Mouse (Mus musculus) CH12.LX (cell line): Measurements from ENCODE around the gene Retreg3. TPM values are rescaled to one million over a fixed set of nuclear protein-coding genes. Genes with fewer than 3 reads are reported as not detected.

Source experiments
- DNase-seq: peaks from one replicate; pipeline ENCODE4 v3.0.0-alpha.2; 2013; ENCODE audit errors: extremely low read depth
- H3K27ac ChIP-seq: 2 replicates; pipeline ENCODE4 v1.5.1; 2012; ENCODE audit warnings: low read depth, mild to moderate bottlenecking, control low read depth, moderate library complexity; ENCODE audit not compliant: insufficient read depth
- H3K27me3 ChIP-seq: replicated peaks from 2 replicates; pipeline ENCODE3; 2012; ENCODE audit warnings: inconsistent platforms
- H3K36me3 ChIP-seq, 2 experiments: replicated peaks in 1 of 2; 2 replicates each; pipeline versions ENCODE3 to v1.6.1; 2012; ENCODE audit warnings: inconsistent platforms in 1 of 2, low read length in 1 of 2, mild to moderate bottlenecking in 1 of 2, mixed read lengths in 1 of 2, moderate library complexity in 1 of 2; ENCODE audit not compliant: control insufficient read depth in 1 of 2, insufficient read depth in 1 of 2
- H3K4me1 ChIP-seq, 2 experiments: 2 replicates each; pipeline ENCODE4 v1.6.1; 2012; ENCODE audit warnings: inconsistent platforms in 1 of 2, moderate library complexity in 1 of 2; ENCODE audit not compliant: insufficient read depth in 2 of 2, control insufficient read depth in 1 of 2
- H3K4me2 ChIP-seq: 2 replicates; pipeline ENCODE4 v1.6.1; 2012; ENCODE audit warnings: low read depth, mild to moderate bottlenecking, control low read depth; ENCODE audit not compliant: poor library complexity, insufficient read depth, severe bottlenecking
- H3K4me3 ChIP-seq, 3 experiments: fragments of 150-350 bp in 1 of 3; sonication (generic) in 1 of 3; replicated peaks in 1 of 3; 2 replicates each; pipeline versions ENCODE3 to v1.5.1; 2011 to 2012; ENCODE audit warnings: low read depth in 2 of 3, low read length in 2 of 3, mild to moderate bottlenecking in 2 of 3, moderate library complexity in 2 of 3, control low read depth in 1 of 3, improper control_type of control experiment in 1 of 3, inconsistent platforms in 1 of 3, mixed read lengths in 1 of 3; ENCODE audit not compliant: poor library complexity in 1 of 3
- H3K79me2 ChIP-seq: replicated peaks from 2 replicates; pipeline ENCODE4 v1.6.1; 2012; ENCODE audit warnings: mild to moderate bottlenecking, moderate library complexity; ENCODE audit not compliant: control insufficient read depth, poor library complexity, insufficient read depth, severe bottlenecking; ENCODE audit errors: extremely low read depth
- H3K9ac ChIP-seq: 2 replicates; pipeline ENCODE4 v1.6.1; 2012; ENCODE audit warnings: low read depth, mild to moderate bottlenecking, control low read depth, moderate library complexity; ENCODE audit not compliant: insufficient read depth
- H3K9me3 ChIP-seq: replicated peaks from 2 replicates; pipeline ENCODE3; 2012; ENCODE audit warnings: low read length, inconsistent platforms, mixed read lengths
- BHLHE40 ChIP-seq: IDR thresholded peaks from 2 replicates; pipeline ENCODE4 v1.6.1; 2011; ENCODE audit warnings: mild to moderate bottlenecking, low read depth, low read length, improper control_type of control experiment
- CTCF ChIP-seq, 2 experiments: IDR thresholded peaks in 1 of 2; conservative IDR thresholded peaks in 1 of 2; 2 replicates each; pipeline ENCODE4 v1.5.1; 2011 to 2012; ENCODE audit warnings: low read depth in 2 of 2, low read length in 2 of 2, improper control_type of control experiment in 1 of 2, inconsistent platforms in 1 of 2, mild to moderate bottlenecking in 1 of 2, moderate library complexity in 1 of 2
- ELF1 ChIP-seq: IDR thresholded peaks from 2 replicates; pipeline ENCODE4 v1.6.1; 2014; ENCODE audit warnings: low read depth, mild to moderate bottlenecking, inconsistent platforms, low read length, improper control_type of control experiment
- EP300 ChIP-seq: IDR thresholded peaks from 2 replicates; pipeline ENCODE4 v1.6.1; 2011; ENCODE audit warnings: low read length, improper control_type of control experiment
- ETS1 ChIP-seq: conservative IDR thresholded peaks from 2 replicates; pipeline ENCODE4 v1.6.1; 2012; ENCODE audit warnings: low read depth, mild to moderate bottlenecking, inconsistent platforms, low read length, improper control_type of control experiment, moderate library complexity
- IRF4 ChIP-seq: IDR thresholded peaks from 2 replicates; pipeline ENCODE4 v1.6.1; 2014; ENCODE audit warnings: low read depth, mild to moderate bottlenecking, inconsistent platforms, low read length, improper control_type of control experiment
- JUND ChIP-seq: conservative IDR thresholded peaks from 2 replicates; pipeline ENCODE4 v1.6.1; 2011; ENCODE audit warnings: low read depth, low read length, improper control_type of control experiment
- KAT2A ChIP-seq: IDR thresholded peaks from 2 replicates; pipeline ENCODE4 v1.6.1; 2012; ENCODE audit warnings: low read length, improper control_type of control experiment, inconsistent platforms; ENCODE audit not compliant: insufficient replicate concordance
- MAFK ChIP-seq: IDR thresholded peaks from 2 replicates; pipeline ENCODE4 v1.6.1; 2011; ENCODE audit warnings: low read length, improper control_type of control experiment; ENCODE audit not compliant: insufficient replicate concordance
- MAZ ChIP-seq: IDR thresholded peaks from 2 replicates; pipeline ENCODE4 v1.6.1; 2012; ENCODE audit warnings: low read depth, mild to moderate bottlenecking, inconsistent platforms, low read length, improper control_type of control experiment, moderate library complexity
- MXI1 ChIP-seq: IDR thresholded peaks from 2 replicates; pipeline ENCODE4 v1.6.1; 2011; ENCODE audit warnings: mild to moderate bottlenecking, low read depth, low read length, improper control_type of control experiment
- NELFE ChIP-seq: IDR thresholded peaks from 2 replicates; pipeline ENCODE4 v1.6.1; 2011; ENCODE audit warnings: low read depth, low read length, improper control_type of control experiment
- PAX5 ChIP-seq: IDR thresholded peaks from 2 replicates; pipeline ENCODE4 v1.6.1; 2012; ENCODE audit warnings: low read length, inconsistent platforms, mixed read lengths
- POLR2AphosphoS2 ChIP-seq: IDR thresholded peaks from 2 replicates; pipeline ENCODE4 v1.6.1; 2011; ENCODE audit warnings: low read depth, low read length, improper control_type of control experiment
- RAD21 ChIP-seq: IDR thresholded peaks from 2 replicates; pipeline ENCODE4 v1.6.1; 2011; ENCODE audit warnings: low read depth, mild to moderate bottlenecking, low read length, improper control_type of control experiment, moderate library complexity
- RCOR1 ChIP-seq: conservative IDR thresholded peaks from 2 replicates; pipeline ENCODE4 v1.6.1; 2012; ENCODE audit warnings: low read depth, mild to moderate bottlenecking, inconsistent platforms, low read length, improper control_type of control experiment
- SMC3 ChIP-seq: IDR thresholded peaks from 2 replicates; pipeline ENCODE4 v1.6.1; 2011; ENCODE audit warnings: low read depth, low read length, improper control_type of control experiment
- UBTF ChIP-seq: IDR thresholded peaks from 2 replicates; pipeline ENCODE4 v1.6.1; 2012; ENCODE audit warnings: low read depth, mild to moderate bottlenecking, inconsistent platforms, low read length, improper control_type of control experiment, moderate library complexity
- USF1 ChIP-seq: IDR thresholded peaks from 2 replicates; pipeline ENCODE4 v1.6.1; 2014; ENCODE audit warnings: low read depth, mild to moderate bottlenecking, inconsistent platforms, low read length, improper control_type of control experiment
- ZKSCAN1 ChIP-seq: IDR thresholded peaks from 2 replicates; pipeline ENCODE4 v1.6.1; 2012; ENCODE audit warnings: low read depth, inconsistent platforms, low read length, improper control_type of control experiment, borderline replicate concordance
- ZMIZ1 ChIP-seq: IDR thresholded peaks from 2 replicates; pipeline ENCODE4 v1.6.1; 2012; ENCODE audit warnings: low read depth, mild to moderate bottlenecking, inconsistent platforms, low read length, improper control_type of control experiment
- ZNF384 ChIP-seq: IDR thresholded peaks from 2 replicates; pipeline ENCODE4 v1.6.1; 2012; ENCODE audit warnings: low read depth, low read length, improper control_type of control experiment, inconsistent platforms
- dilution Hi-C: fragments of 300-500 bp; cut with MboI; formaldehyde crosslinking; loops from 2 replicates; pipeline ENCODE4 v1.14.3; 2020; ENCODE audit warnings: low sequenced_read_pairs; ENCODE audit not compliant: extremely low pct_unique_long_range_greater_than_20kb, extremely low pct_ligation_motif_present
- in situ Hi-C: fragments of 300-500 bp; cut with MboI; formaldehyde crosslinking; loops from 3 replicates; pipeline ENCODE4 v1.14.3; 2019; ENCODE audit warnings: low sequenced_read_pairs, low pct_ligation_motif_present, low pct_unique_long_range_greater_than_20kb, mixed read lengths
- polyA plus RNA-seq: library from polyadenylated mRNA; unstranded; fragments of >175 nt; gene quantifications from 2 replicates; pipeline ENCODE4 v1.2.1, GENCODE M21; 2012; ENCODE audit warnings: low read depth; ENCODE audit not compliant: insufficient read length
- total RNA-seq, 2 experiments: library from RNA; depleted of rRNA; stranded (reverse); fragments of 300-350 nt in 1 of 2; fragments of >200 nt in 1 of 2; gene quantifications; 2 replicates each; pipeline ENCODE4 v1.2.3; 2012 to 2014

Retreg3 gene
- total and polyA plus RNA-seq, 3 experiments: 48.2 to 55.9 (median 54.3) TPM

DNA sequence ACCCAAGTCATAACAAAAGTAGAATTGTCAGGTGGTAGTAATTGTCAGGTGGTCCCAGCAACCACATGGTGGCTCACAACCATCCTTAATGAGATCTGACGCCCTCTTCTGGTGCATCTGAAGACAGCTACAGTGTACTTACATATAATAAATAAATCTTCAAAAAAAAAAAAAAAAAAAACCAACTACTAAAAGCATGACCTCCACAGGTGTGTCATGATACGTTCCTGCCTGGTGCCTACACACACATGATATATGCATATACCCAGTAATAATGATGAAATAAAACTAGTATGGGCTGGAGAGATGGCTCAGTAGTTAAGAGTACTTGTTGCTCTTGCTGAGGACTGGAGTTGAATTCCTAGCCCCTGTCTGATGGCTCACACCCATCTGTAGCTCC, 31.4 kb upstream of the Retreg3 start:
- Histone ChIP-seq H3K27ac (no peak overlapping the region), H3K9ac (no peak overlapping the region), H3K27me3 (no peaks in the 10 kb centered on the region), H3K9me3 (no peaks in the 10 kb centered on the region), H3K79me2 (no peaks in the 10 kb centered on the region), H3K4me2 (no peak overlapping the region), H3K36me3 (no peaks in the 10 kb centered on the region)
- in situ Hi-C loops: no loop called here
- DNase-seq: no peak
- no peak; the same call in 1 of the 2 replicates for TF ChIP-seq RAD21
- TF ChIP-seq EP300: no peak
- peak in 1 of 2 experiments; percentile 44; a peak in 2 of 4 replicates for TF ChIP-seq CTCF (conservative IDR thresholded peaks at IDR 0.05 in 1 of 2, IDR thresholded peaks at IDR 0.05 in 1 of 2; ENCODE audit: low read depth in 2 of 2, low read length in 2 of 2)
- no peak for TF ChIP-seq PAX5
- TF ChIP-seq SMC3: no peak; the same call in 1 of the 2 replicates
- peak; percentile 74 for TF ChIP-seq ZNF384
- TF ChIP-seq, all 38 proteins: peak for 2
- dilution Hi-C loops: no loop called here
- Histone ChIP-seq H3K4me3 (no peak overlapping the region), H3K4me1 (peaks cover 15 to 41% of the 10 kb centered on the region in 2 experiments)

GRCm38 (mm10) chr11:101149178-101150105, 29.7 kb upstream of the Retreg3 start:
- Histone ChIP-seq H3K27me3 (no peaks in the 10 kb centered on the region), H3K4me3 (no peak overlapping the region), H3K27ac (no peak overlapping the region), H3K4me1 (peaks cover 12 to 30% of the 10 kb centered on the region in 2 experiments), H3K9me3 (no peaks in the 10 kb centered on the region), H3K36me3 (no peaks in the 10 kb centered on the region), H3K9ac (no peak overlapping the region), H3K79me2 (no peaks in the 10 kb centered on the region), H3K4me2 (no peak overlapping the region)
- TF ChIP-seq ETS1: no peak
- no peak for TF ChIP-seq EP300
- TF ChIP-seq IRF4: no peak
- no peak for TF ChIP-seq KAT2A
- no peak for TF ChIP-seq NELFE
- no peak for TF ChIP-seq RAD21
- TF ChIP-seq POLR2AphosphoS2: no peak
- TF ChIP-seq ELF1: no peak
- DNase-seq: no peak
- dilution Hi-C loops (no loop called here), in situ Hi-C loops (no loop called here)

- no peak for TF ChIP-seq CTCF (conservative IDR thresholded peaks at IDR 0.05 in 1 of 2, IDR thresholded peaks at IDR 0.05 in 1 of 2; ENCODE audit: low read depth in 2 of 2, low read length in 2 of 2)
- TF ChIP-seq UBTF: no peak
- no peak for TF ChIP-seq ZMIZ1
- TF ChIP-seq SMC3: no peak
- TF ChIP-seq MAFK: no peak
- no peak for TF ChIP-seq BHLHE40
- no peak for TF ChIP-seq MAZ
- TF ChIP-seq KAT2A: no peak
- TF ChIP-seq RCOR1: no peak
- TF ChIP-seq EP300: no peak
- TF ChIP-seq JUND: no peak
- no peak for TF ChIP-seq ZKSCAN1
- no peak for TF ChIP-seq MXI1
- TF ChIP-seq USF1: no peak
- no peak overlapping the region for H3K4me2 ChIP-seq
- peaks cover 12 to 33% of the 10 kb centered on the region in 2 experiments for H3K4me1 ChIP-seq
- no peaks in the 10 kb centered on the region for H3K27me3 ChIP-seq
- H3K36me3 ChIP-seq: no peaks in the 10 kb centered on the region
- no peaks in the 10 kb centered on the region for H3K79me2 ChIP-seq
- in situ Hi-C loops (no loop called here), dilution Hi-C loops (no loop called here)
- no peak for DNase-seq
- no peak overlapping the region for H3K27ac ChIP-seq
- no peak overlapping the region for H3K9ac ChIP-seq
- no peak overlapping the region for H3K4me3 ChIP-seq
- no peaks in the 10 kb centered on the region for H3K9me3 ChIP-seq
These were observed 29.1 kb upstream of the Retreg3 start for GRCm38 (mm10) chr11:101148751-101149150.
